Mouse (Mus musculus) stomach, postnatal 0 days (tissue): ENCODE measurements around the gene Wnt16.

Experiments
- CTCF ChIP-seq: IDR thresholded peaks from 2 replicates; pipeline ENCODE4 v1.5.1; 2016; ENCODE audit warnings: antibody characterized with exemption, low read depth, mild to moderate bottlenecking, moderate library complexity
- EP300 ChIP-seq: optimal IDR thresholded peaks from 2 replicates; pipeline ENCODE3; 2016; ENCODE audit warnings: antibody characterized with exemption

- TF ChIP-seq CTCF (no peak), EP300 (no peak)
Observed at GRCm38 (mm10) chr6:22292056-22292455, 4.0 kb downstream of the Wnt16 start.
